Comparison of ENCODE assay signal across 10 mouse cellular contexts in the genomic region with DNA sequence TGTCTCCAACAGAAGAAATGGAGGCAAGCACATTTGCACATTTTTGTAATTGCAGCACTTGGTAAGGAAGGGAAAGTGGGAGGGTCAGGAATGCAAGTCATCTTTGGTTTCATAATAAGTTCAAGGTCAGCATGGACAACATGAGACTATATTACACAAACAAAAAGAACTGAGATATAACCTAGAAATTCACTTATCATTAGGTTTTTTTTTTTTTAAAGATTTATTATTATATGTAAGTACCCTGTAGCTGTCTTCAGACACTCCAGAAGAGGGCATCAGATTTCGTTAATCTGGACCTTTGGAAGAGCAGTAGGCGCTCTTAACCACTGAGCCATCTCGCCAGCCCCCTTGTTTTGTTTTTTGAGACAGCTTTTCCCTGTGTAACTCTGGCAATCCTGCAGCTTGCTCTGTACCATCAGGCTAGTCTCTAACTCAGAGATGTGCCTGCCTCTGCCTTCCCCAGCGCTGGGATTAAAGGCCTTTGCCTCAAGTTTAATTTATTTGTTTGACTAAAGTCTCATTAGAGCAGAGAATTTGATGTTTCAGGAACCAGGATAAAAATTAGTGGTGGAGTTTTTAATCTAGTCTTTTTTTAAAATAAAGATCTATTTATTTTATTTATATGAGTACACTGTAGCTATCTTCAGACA. TPM values are rescaled to one million over a fixed set of nuclear protein-coding genes. Genes with fewer than 3 reads are reported as not detected.
DNase-seq lines count a peak whose midpoint lies in the region; ATAC-seq and TF ChIP-seq lines count a peak whose summit lies in the region.
"Had no signal": no experiment of that assay in that cellular context is flagged by ENCODE, and none has a peak within 500 bp of the region (broad histone marks: within the 10 kb centered on the region; RNA-seq: fewer than 3 reads in every experiment).

No protein-coding gene starts in this region.

- peaks cover 38% of the 10 kb centered on the region for H3K79me2 ChIP-seq in CH12.LX (replicated peaks; ENCODE audit: control insufficient read depth, extremely low read depth, insufficient read depth, poor library complexity, severe bottlenecking)

- no peaks in the 10 kb centered on the region for H3K27me3 ChIP-seq in heart, embryonic 11.5 days (ENCODE audit: control insufficient read depth, insufficient read depth, low read length)
- H3K27me3 ChIP-seq in CH12.LX (replicated peaks) = peaks cover 8% of the 10 kb centered on the region
- H3K27me3 ChIP-seq in forebrain, postnatal 0 days (ENCODE audit: insufficient read depth, low read length) = no peaks in the 10 kb centered on the region
- no peaks in the 10 kb centered on the region for H3K27me3 ChIP-seq in liver, postnatal 0 days (ENCODE audit: insufficient read depth, low read length)

- no peaks in the 10 kb centered on the region for H3K9me3 ChIP-seq in heart, embryonic 11.5 days (replicated peaks; ENCODE audit: control insufficient read depth, low read length)
- no peaks in the 10 kb centered on the region for H3K9me3 ChIP-seq in CH12.LX (replicated peaks; ENCODE audit: low read length)
- H3K9me3 ChIP-seq in forebrain, postnatal 0 days (ENCODE audit: low read length) = no peaks in the 10 kb centered on the region
- H3K9me3 ChIP-seq in liver, postnatal 0 days (ENCODE audit: low read length) = no peaks in the 10 kb centered on the region

- peak overlapping the region; percentile 93 for H3K9ac ChIP-seq in heart, embryonic 11.5 days (ENCODE audit: low read depth, low read length)
- H3K9ac ChIP-seq in CH12.LX (ENCODE audit: insufficient read depth, low read depth) = peak overlapping the region; percentile 84
- H3K9ac ChIP-seq in forebrain, postnatal 0 days = peak overlapping the region; percentile 98; the same call in 1 of the 2 replicates
- peak overlapping the region; percentile 97 for H3K9ac ChIP-seq in liver, postnatal 0 days (replicated peaks)

- peaks cover 6% of the 10 kb centered on the region for H3K4me1 ChIP-seq in heart, embryonic 11.5 days (ENCODE audit: control insufficient read depth, insufficient read depth, low read length)
- H3K4me1 ChIP-seq in CH12.LX (ENCODE audit: control insufficient read depth in 1 of 2, insufficient read depth in 2 of 2) = peaks cover 2 to 17% of the 10 kb centered on the region in 2 experiments; a peak in 3 of 4 replicates
- peaks cover 6% of the 10 kb centered on the region; the same call in 1 of the 2 replicates for H3K4me1 ChIP-seq in forebrain, postnatal 0 days (ENCODE audit: insufficient read depth)
- peaks cover 13% of the 10 kb centered on the region for H3K4me1 ChIP-seq in liver, postnatal 0 days (ENCODE audit: insufficient read depth)

- peak overlapping the region; percentile 98 for H3K27ac ChIP-seq in heart, embryonic 11.5 days (ENCODE audit: low read depth, low read length)
- H3K27ac ChIP-seq in CH12.LX (ENCODE audit: insufficient read depth, low read depth) = no peak overlapping the region
- peak overlapping the region; percentile 100; the same call in 1 of the 2 replicates for H3K27ac ChIP-seq in forebrain, postnatal 0 days (ENCODE audit: low read depth, low read length)
- H3K27ac ChIP-seq in liver, postnatal 0 days (ENCODE audit: low read depth) = peak overlapping the region; percentile 98

- TF ChIP-seq POLR2A in CH12.LX (IDR thresholded peaks at IDR 0.05; ENCODE audit: low read depth, low read length) = no peak

- dilution Hi-C loops in CH12.LX (cut with MboI; ENCODE audit: extremely low pct_ligation_motif_present, extremely low pct_unique_long_range_greater_than_20kb, low sequenced_read_pairs) = no loop called here

- TF ChIP-seq CTCF in CH12.LX (conservative IDR thresholded peaks at IDR 0.05 in 1 of 2, IDR thresholded peaks at IDR 0.05 in 1 of 2; ENCODE audit: low read depth in 2 of 2, low read length in 2 of 2) = peak in 1 of 2 experiments; percentile 14; a peak in 1 of 4 replicates
- no peak for TF ChIP-seq CTCF in forebrain, postnatal 0 days (IDR thresholded peaks at IDR 0.05; ENCODE audit: low read depth)
- no peak for TF ChIP-seq CTCF in liver, postnatal 0 days (IDR thresholded peaks at IDR 0.05; ENCODE audit: low read depth)

- ATAC-seq in heart, embryonic 11.5 days (replicated peaks; ENCODE audit: insufficient number of reproducible peaks, low FRiP score, low TSS enrichment) = no peak
- ATAC-seq in forebrain, postnatal 0 days = no peak
- no peak for ATAC-seq in liver, postnatal 0 days

- 0 out of 2 replicates have a peak, but pooled peaks cover 2% of the 10 kb centered on the region for H3K36me3 ChIP-seq in heart, embryonic 11.5 days (ENCODE audit: control insufficient read depth, insufficient read depth, low read length)
- H3K36me3 ChIP-seq in CH12.LX (replicated peaks in 1 of 2; ENCODE audit: control insufficient read depth in 1 of 2, insufficient read depth in 1 of 2, low read length in 1 of 2) = peaks cover 4 to 18% of the 10 kb centered on the region in 2 experiments
- peaks cover 5% of the 10 kb centered on the region for H3K36me3 ChIP-seq in forebrain, postnatal 0 days (ENCODE audit: insufficient read depth)
- peaks cover 16% of the 10 kb centered on the region for H3K36me3 ChIP-seq in liver, postnatal 0 days (replicated peaks; ENCODE audit: insufficient read depth, low read length)

- no peak for TF ChIP-seq RAD21 in CH12.LX (IDR thresholded peaks at IDR 0.05; ENCODE audit: low read depth, low read length)

- DNase-seq in heart, postnatal 4 days = no peak
- DNase-seq in CH12.LX (ENCODE audit: extremely low read depth) = no peak
- no peak for DNase-seq in forebrain, postnatal 0 days
- no peak for DNase-seq in liver, postnatal 0 days
- DNase-seq in cerebellum, adult 9-10 months = no peak
- no peak for DNase-seq in layer of hippocampus, adult 9-11 months
- no peak for DNase-seq in spleen, postnatal 10 days (ENCODE audit: low spot score in 2 of 2)

- WGBS in heart, embryonic 11.5 days (ENCODE audit: insufficient replicate concordance) = 53% methylated on average over 4 of the region's 4 CpGs
- 54% methylated on average over 4 of the region's 4 CpGs for WGBS in forebrain, postnatal 0 days
- WGBS in liver, postnatal 0 days (ENCODE audit: insufficient replicate concordance) = 48% methylated on average over 4 of the region's 4 CpGs

- peak overlapping the region; percentile 80 for H3K4me3 ChIP-seq in heart, embryonic 11.5 days (ENCODE audit: low read depth, low read length)
- H3K4me3 ChIP-seq in CH12.LX (replicated peaks in 1 of 3; ENCODE audit: low read depth in 2 of 3, low read length in 2 of 3, poor library complexity in 1 of 3) = peak overlapping the region; percentile 30 to 94 (median 88)
- H3K4me3 ChIP-seq in forebrain, postnatal 0 days (ENCODE audit: low read depth, low read length) = peak overlapping the region; percentile 89
- H3K4me3 ChIP-seq in liver, postnatal 0 days (ENCODE audit: low read depth, low read length) = peak overlapping the region; percentile 79

- in situ Hi-C loops in CH12.LX (cut with MboI; ENCODE audit: low pct_ligation_motif_present, low pct_unique_long_range_greater_than_20kb, low sequenced_read_pairs) = no loop called here

- peak overlapping the region; percentile 89 for H3K4me2 ChIP-seq in heart, embryonic 11.5 days
- peak overlapping the region; percentile 82; the same call in 1 of the 2 replicates for H3K4me2 ChIP-seq in CH12.LX (ENCODE audit: insufficient read depth, low read depth, poor library complexity, severe bottlenecking)
- H3K4me2 ChIP-seq in forebrain, postnatal 0 days (ENCODE audit: low read depth) = peak overlapping the region; percentile 66
- peak overlapping the region; percentile 89 for H3K4me2 ChIP-seq in liver, postnatal 0 days (ENCODE audit: low read depth, low read length)

- TF ChIP-seq EP300 in CH12.LX (IDR thresholded peaks at IDR 0.05; ENCODE audit: low read length) = no peak
- TF ChIP-seq EP300 in liver, postnatal 0 days (IDR thresholded peaks at IDR 0.05; ENCODE audit: low read depth) = no peak

RNA-seq across cellular contexts. Expression of gene Luc7l, which starts 0.7 kb away (rescaled TPM):
- 70.2 and 77.2 TPM in 2 replicates for polyA plus RNA-seq in heart, embryonic 11.5 days (2014; fragmentation: Nextera tagmentation; extraction: Ambion mirVana)
- 10 to 100 TPM; 34.7 to 36.4 TPM for total RNA-seq in heart, postnatal 4 days (2021)
- total RNA-seq in CH12.LX (2012; rRNA removed) (46.1 and 63.0 TPM in 2 replicates), CH12.LX (2014; rRNA removed) (70.2 and 75.9 TPM in 2 replicates)
- 68.6 and 76.0 TPM in 2 replicates for polyA plus RNA-seq in CH12.LX (2012; ENCODE audit: insufficient read length, low read depth)
- 101 and 120 TPM in 2 replicates for total RNA-seq in forebrain, postnatal 0 days (2014; rRNA removed)
- polyA plus RNA-seq in forebrain, postnatal 0 days (2015; fragmentation: Nextera tagmentation; extraction: Ambion mirVana) = 70.2 and 88.4 TPM in 2 replicates
- polyA plus RNA-seq in liver, postnatal 0 days (2015; fragmentation: Nextera tagmentation; extraction: Ambion mirVana) = 21.7 and 21.8 TPM in 2 replicates

RNA-seq across cellular contexts. Expression of gene Fam234a, which starts 8.0 kb away (rescaled TPM):
- 34.4 and 39.7 TPM in 2 replicates for polyA plus RNA-seq in heart, embryonic 11.5 days (2014; fragmentation: Nextera tagmentation; extraction: Ambion mirVana)
- total RNA-seq in heart, postnatal 4 days (2021) = 10 to 100 TPM; 71.2 to 73.2 TPM
- 4.9 and 8.3 TPM in 2 replicates for total RNA-seq in CH12.LX (2012; rRNA removed)
- 3.6 and 4.1 TPM in 2 replicates for total RNA-seq in CH12.LX (2014; rRNA removed)
- polyA plus RNA-seq in CH12.LX (2012; ENCODE audit: insufficient read length, low read depth) = 9.0 and 13.3 TPM in 2 replicates
- total RNA-seq in forebrain, postnatal 0 days (2014; rRNA removed) = 18.3 and 20.1 TPM in 2 replicates
- 22.7 and 28.9 TPM in 2 replicates for polyA plus RNA-seq in forebrain, postnatal 0 days (2015; fragmentation: Nextera tagmentation; extraction: Ambion mirVana)
- 23.4 and 25.2 TPM in 2 replicates for polyA plus RNA-seq in liver, postnatal 0 days (2015; fragmentation: Nextera tagmentation; extraction: Ambion mirVana)

RNA-seq across cellular contexts. Expression of gene Arhgdig, which starts 44.4 kb away (rescaled TPM):
- 6.4 and 7.6 TPM in 2 replicates for polyA plus RNA-seq in heart, embryonic 11.5 days (2014; fragmentation: Nextera tagmentation; extraction: Ambion mirVana)
- 1 to 10 TPM; 1.6 to 2.0 TPM for total RNA-seq in heart, postnatal 4 days (2021)
- total RNA-seq in CH12.LX (2012; rRNA removed) (10.1 and 10.3 TPM in 2 replicates), CH12.LX (2014; rRNA removed) (0.24 TPM in 1 of 2 replicates, not detected in the other)
- polyA plus RNA-seq in CH12.LX (2012; ENCODE audit: insufficient read length, low read depth) = 0.60 and 1.6 TPM in 2 replicates
- total RNA-seq in forebrain, postnatal 0 days (2014; rRNA removed) = 140 and 171 TPM in 2 replicates
- polyA plus RNA-seq in forebrain, postnatal 0 days (2015; fragmentation: Nextera tagmentation; extraction: Ambion mirVana) = 230 and 243 TPM in 2 replicates
- polyA plus RNA-seq in liver, postnatal 0 days (2015; fragmentation: Nextera tagmentation; extraction: Ambion mirVana) = 3.1 and 4.9 TPM in 2 replicates
- total RNA-seq: common myeloid progenitor, adult 5-6 weeks had no signal
- polyA plus RNA-seq: CD4-positive, CD25-positive, alpha-beta regulatory T cell, adult 4 months had no signal

RNA-seq across cellular contexts. Expression of gene Rgs11, which starts 49.3 kb away (rescaled TPM):
- 3.7 and 5.8 TPM in 2 replicates for polyA plus RNA-seq in heart, embryonic 11.5 days (2014; fragmentation: Nextera tagmentation; extraction: Ambion mirVana)
- total RNA-seq in heart, postnatal 4 days (2021) = 1 to 10 TPM; 2.0 to 2.1 TPM
- total RNA-seq in CH12.LX (2012; rRNA removed) (1.8 and 8.1 TPM in 2 replicates), CH12.LX (2014; rRNA removed) (0.28 and 0.40 TPM in 2 replicates)
- polyA plus RNA-seq in CH12.LX (2012; ENCODE audit: insufficient read length, low read depth) = 0.13 TPM in 1 of 2 replicates, not detected in the other
- total RNA-seq in forebrain, postnatal 0 days (2014; rRNA removed) = 17.1 and 28.3 TPM in 2 replicates
- polyA plus RNA-seq in forebrain, postnatal 0 days (2015; fragmentation: Nextera tagmentation; extraction: Ambion mirVana) = 7.9 and 12.5 TPM in 2 replicates
- 0.21 TPM in 1 of 2 replicates, not detected in the other for polyA plus RNA-seq in liver, postnatal 0 days (2015; fragmentation: Nextera tagmentation; extraction: Ambion mirVana)

RNA-seq across cellular contexts. Expression of gene Pdia2, which starts 53.1 kb away (rescaled TPM):
- 0.54 and 2.2 TPM in 2 replicates for polyA plus RNA-seq in heart, embryonic 11.5 days (2014; fragmentation: Nextera tagmentation; extraction: Ambion mirVana)
- total RNA-seq in heart, postnatal 4 days (2021) = not detected
- 0.38 and 0.50 TPM in 2 replicates for total RNA-seq in CH12.LX (2012; rRNA removed)
- total RNA-seq in CH12.LX (2014; rRNA removed) = not detected in 2 replicates
- polyA plus RNA-seq in CH12.LX (2012; ENCODE audit: insufficient read length, low read depth) = not detected in 2 replicates
- not detected in 2 replicates for total RNA-seq in forebrain, postnatal 0 days (2014; rRNA removed)
- not detected in 2 replicates for polyA plus RNA-seq in forebrain, postnatal 0 days (2015; fragmentation: Nextera tagmentation; extraction: Ambion mirVana)
- 18.8 and 20.5 TPM in 2 replicates for polyA plus RNA-seq in liver, postnatal 0 days (2015; fragmentation: Nextera tagmentation; extraction: Ambion mirVana)
- polyA plus RNA-seq: CD4-positive, CD25-positive, alpha-beta regulatory T cell, adult 4 months had no signal

Comparison
In these comparisons a context has a peak if more than half of its experiments do, and no peak if none do; other contexts are left out.
1. RNA of gene Arhgdig, which starts 44.4 kb away (polyA plus RNA-seq): 230 to 243 TPM in forebrain, postnatal 0 days; 6.4 to 7.6 TPM in heart, embryonic 11.5 days, 3.1 to 4.9 TPM in liver, postnatal 0 days and 0.60 to 1.6 TPM in CH12.LX; every median in the first group is over 10 times any median in the second.
2. Peak in every context shown above with its lines, with median percentiles within 50 percentile points of each other: H3K4me2 ChIP-seq, H3K4me3 ChIP-seq and H3K9ac ChIP-seq.